Mouse (Mus musculus) lung, postnatal 36 days (tissue): ENCODE measurements at regions not wholly inside any gene's neighbourhood (a gene's known extent, or its start where the extent isn't known, plus 50 kb on each side); places are given as distances from the start of the nearest gene placed in this dataset.

Source experiments
- DNase-seq: peaks from one replicate; pipeline ENCODE4 v3.0.0; 2022; ENCODE audit warnings: mixed read lengths

DNA sequence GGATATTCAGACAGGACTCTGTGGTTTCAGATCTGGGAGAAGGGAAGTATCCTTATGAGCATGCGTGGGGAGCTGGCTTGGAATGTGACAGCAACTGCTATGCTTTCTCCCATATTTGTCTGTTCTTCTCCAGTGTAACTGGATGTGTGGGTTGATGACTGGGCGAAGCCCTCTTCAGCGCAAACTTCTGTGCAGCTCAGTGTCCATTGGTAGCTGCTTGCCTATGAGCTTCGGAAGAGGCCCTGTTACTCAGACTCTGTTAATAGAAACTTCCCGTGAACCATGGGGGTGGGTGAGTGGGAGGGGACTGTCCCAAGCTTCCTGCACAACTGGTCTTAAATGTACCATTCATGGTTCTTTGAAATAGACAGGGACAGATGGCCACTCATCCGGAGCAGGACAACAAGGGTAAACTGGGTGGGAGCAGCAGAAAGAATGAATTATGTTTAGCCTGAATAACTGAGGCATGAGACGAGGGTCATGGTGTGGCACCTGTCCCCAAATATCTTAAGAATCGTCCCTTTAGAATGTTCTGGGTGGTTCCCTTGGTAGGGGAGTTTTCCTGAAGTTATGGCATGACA lies 141.1 kb upstream of the Plxnc1 start:
- DNase-seq: no peak

DNA sequence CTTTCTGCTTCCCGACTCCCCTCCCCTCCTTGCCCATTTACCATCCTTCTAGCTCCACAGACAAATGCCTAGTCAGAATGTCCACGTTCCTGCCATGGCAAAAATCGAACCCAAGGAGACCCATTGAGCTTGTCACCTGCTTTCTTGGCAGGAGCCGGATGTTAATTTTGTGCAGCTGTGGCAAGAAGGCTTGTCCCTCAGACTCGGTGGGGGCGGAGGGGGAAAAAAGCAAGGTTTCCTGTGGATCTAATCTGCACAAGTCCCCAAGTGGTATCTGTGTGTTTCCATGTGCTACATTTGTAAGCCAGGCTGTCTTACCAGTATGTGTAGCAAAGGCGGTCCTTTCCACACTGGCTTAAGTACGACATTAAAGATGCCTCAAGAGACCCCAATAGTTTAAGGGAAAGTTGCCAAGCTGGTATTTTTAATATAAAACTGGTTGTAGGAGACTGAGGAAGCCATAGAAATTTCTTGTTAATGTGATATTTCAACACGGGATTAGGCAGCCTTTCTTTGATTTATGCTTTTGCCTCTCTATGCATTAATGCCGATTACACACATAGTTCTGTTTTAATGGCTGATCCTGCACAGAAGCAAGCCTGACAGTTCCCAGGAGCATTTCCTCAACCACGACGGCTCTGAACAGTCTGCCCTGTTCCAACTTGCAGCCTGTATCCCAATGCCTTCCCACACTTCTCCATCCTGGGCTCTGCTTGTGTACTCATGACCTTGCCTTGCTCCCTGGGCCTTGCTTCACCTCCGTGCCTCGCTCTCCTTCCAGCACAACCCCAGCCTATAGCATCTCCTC lies 138.9 kb upstream of the Plxnc1 start:
- no peak for DNase-seq

DNA sequence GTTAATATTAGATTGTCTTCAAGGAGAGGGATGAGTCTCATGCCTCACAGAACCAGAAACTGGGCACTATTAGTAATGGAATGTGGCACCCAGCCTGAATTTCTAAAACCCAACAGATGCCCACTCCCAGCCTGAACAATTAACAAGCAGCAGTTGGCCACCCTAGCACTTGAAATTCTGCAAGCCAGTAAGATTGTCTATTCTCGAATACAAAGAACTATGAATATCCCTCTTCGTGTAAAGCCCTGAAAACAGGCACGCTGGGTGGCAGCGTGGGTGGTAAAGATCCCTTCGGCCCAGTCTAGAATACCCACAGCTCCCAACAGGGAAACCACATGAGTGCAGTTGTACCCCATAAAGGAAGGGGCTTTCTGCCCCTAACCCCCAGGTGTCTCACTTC lies 138.0 kb upstream of the Plxnc1 start:
- DNase-seq: no peak

DNA sequence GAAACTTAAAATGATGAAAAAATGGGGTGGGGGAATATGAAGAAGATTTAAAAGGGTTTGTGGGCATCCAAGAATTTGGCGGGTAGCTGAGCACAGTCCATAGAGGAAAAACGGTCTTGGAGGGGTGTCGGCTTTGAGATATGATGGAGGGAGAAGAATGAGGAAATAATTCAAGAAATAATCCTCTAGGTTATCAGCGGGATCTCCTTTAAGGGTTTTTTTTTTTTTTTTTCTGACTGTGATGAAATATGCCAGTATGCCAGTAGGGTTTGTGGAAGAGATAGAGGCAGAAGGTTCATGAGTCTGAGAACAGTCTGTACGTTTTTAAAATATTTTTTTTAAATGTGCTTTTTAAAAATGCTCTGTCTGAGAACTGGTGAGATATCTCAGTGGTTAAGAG lies 135.3 kb upstream of the Plxnc1 start:
- no peak for DNase-seq

DNA sequence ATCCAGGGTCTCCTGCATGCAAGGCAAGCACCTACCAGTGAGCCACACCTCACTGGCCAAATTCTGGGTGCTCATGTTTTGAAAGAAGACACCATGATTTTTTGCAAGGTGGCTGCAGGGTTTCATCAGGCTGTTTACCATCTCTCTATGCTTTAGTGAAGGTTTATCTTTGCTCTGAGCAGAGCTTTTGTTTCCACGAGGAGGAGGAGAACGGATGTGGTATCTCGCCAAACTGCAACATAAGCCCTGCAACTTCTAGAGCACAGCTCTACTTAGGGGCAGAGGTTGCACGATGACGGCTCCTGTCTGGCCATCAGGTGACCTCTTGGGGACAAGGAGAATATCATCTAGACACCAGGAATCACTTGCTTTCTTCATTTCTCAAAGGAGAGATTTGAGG lies 131.8 kb upstream of the Plxnc1 start:
- DNase-seq: no peak

DNA sequence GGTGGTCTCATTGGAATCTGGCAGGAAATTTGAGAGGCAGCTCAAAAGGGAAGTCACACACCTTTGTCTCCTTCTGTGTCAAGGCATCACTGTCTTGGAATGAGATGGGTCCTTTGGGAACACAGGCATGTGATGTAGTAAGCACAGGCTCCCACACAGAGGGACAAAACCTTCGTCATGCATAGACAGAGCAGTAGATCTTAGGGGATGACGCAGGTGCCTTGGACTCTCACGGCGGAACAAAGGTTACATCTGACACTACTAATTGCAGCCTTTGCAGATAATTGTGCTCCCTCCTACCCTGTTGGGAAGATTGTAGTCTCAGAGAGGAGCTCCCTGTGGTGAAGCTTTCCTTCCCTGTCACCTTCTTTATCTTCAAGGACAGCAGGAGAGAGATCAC lies 131.3 kb upstream of the Plxnc1 start:
- no peak for DNase-seq

DNA sequence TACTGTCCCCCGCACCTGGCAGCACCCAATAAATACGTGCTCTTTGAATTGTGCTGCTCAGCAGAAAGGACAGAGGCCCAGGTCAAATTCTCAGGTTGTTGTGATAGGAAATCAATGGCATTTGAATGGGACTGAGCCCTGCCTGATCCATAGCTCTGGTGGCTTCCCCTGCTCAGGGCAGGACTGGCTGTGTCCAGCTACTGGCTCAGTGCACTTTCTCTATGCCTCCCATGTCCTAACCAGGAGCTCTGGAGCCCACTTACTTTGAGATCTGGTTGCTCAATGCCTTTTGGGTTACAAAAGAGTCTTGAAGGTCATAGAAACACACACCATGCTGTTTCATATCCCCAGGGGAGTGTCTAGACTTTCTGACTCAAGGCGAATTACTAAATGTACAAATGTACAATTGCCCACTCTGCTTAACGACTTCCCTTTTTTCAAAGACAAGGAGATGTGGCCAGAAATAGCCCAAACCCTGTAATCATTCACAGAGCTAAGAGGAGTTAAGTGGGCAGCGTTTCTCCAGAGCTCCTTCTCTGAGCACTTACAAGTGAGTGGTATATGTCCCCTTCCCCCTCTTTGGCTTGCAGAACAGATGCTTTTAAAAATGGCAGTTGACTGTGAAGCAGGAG lies 130.4 kb upstream of the Plxnc1 start:
- DNase-seq: peak; percentile 84

DNA sequence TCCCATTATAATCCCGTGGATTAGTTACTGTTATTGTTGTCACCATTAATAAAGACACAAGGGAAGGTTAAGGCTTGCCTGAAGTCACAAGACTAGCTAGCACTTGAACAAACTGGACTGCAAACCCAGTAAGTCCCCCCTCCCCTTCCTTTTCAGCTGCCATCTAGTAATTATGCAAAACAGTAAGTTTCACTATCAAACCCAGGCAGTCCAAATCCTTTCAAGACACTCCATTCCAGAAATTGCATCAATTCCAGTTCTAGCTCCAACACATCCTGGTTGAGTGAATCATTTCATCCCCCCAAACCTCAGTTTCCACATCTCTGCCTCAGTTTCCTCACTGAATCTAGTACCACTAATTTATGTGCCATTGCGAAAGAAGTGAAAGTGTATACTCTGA lies 129.7 kb upstream of the Plxnc1 start:
- peak; percentile 16 for DNase-seq

DNA sequence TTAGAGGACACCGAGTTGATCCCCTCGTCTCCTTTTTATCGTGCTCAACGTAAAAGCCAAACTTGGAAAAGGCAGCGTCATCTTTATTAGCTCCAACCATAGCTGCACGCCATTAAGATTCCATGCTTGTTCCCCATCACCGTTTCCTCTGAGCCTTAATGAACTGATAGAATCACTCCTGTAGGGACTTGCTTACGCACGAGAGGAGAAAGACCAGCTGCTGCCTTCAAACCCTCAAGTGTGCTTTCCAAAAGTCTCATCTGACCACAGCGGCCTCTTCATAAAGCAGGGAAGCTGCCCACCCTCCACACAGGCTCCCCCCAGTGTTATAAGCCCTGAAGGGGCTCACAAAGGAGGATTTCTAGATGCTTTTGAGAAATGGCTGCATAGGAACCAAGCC lies 123.3 kb upstream of the Plxnc1 start:
- peak; percentile 32 for DNase-seq

DNA sequence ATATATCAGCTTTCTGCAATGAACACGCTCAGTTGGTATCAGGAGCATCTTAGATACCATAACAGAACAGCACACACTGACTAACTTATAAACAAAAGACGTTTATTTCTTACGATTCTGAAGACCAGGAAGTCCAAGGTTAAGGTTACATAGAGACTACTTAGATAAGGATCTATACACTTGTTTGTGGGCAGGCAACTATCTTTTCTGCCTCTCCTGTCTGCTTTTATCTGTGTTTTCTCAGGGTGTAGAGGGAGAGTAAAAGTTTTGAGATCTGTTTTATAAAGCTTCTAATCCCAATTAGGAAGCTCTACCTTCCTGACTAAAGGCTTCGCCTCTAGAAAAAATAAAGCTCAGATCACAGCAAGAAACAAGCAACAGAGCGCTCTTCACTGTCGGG lies 122.1 kb upstream of the Plxnc1 start:
- DNase-seq: no peak

DNA sequence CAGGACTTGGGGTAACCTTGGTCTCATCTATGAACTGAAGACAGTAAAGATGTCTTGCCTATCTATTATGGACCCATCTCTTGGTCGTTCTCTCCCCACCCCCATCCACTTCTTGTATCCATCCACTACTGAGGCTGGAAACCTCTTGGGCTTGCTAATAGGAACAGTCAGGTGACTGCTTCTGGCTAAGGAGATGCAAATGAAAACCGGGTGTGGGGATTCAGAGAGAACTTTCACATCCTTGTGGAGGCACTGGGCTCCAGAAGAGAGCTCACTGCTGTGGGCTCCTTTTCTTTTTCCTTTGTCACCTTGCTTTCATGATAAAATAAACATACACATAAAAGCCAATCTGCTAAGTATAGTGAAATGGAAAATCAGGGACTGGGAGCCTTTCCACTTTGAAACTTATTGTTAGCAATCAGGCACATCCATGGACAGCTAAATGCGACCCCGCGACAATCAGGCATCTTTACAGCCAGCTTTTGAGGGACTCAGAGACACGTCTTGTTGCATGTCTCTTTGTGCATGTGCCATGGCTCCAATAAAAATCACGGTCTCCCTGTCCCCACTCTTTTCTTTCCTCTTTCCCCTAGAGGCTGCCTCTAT lies 115.0 kb upstream of the Plxnc1 start:
- DNase-seq: no peak

DNA sequence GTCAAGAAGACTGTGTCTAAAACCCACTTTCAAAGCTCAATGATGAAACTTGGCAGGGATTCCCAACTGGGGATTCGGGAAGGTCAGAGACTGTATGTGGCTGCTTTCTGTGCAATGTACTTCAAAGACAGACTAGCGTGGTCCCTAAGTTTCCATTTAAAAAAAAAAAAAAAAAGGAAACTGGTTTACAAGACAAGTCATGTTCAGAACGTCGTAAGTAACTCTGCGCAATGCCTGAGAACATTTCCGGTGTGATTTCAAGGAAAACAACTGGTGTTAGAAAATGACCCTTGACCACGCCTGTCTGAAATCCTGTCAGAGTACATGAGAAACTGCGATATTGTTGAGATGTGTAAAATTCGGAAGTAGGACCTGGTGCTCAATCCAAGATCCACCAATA lies 114.4 kb upstream of the Plxnc1 start:
- DNase-seq: peak; percentile 50

DNA sequence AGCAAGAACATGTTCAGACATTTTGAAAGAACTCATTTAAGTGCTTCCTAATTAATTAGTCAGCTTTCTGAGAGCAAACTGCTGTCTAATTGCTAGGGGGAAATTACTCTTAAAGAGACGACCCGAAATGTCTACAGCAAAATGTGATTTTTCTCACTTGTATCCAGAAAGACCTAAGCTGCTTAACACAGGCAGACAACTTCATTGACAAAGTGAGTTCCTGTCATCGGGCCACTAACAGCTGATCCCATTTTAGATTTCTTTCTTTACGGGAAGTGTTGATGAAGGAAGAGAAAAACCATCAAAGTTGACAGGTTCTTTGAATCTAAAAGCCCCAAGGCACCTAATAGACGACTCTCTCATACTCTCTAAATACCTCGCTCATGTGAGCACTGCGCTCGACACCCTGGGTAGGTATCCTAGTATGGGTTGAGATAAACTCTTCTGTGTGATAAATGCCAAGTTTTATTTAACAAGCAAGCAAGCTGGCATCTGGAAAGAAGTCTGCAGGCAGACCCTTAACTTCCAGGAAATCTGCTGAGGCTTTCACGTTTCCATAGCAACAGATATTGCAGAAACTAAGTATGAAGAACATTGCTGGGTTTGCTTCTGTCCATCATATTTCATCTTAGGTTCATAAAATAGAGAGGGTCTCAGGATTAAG lies 112.5 kb upstream of the Plxnc1 start:
- DNase-seq: no peak

DNA sequence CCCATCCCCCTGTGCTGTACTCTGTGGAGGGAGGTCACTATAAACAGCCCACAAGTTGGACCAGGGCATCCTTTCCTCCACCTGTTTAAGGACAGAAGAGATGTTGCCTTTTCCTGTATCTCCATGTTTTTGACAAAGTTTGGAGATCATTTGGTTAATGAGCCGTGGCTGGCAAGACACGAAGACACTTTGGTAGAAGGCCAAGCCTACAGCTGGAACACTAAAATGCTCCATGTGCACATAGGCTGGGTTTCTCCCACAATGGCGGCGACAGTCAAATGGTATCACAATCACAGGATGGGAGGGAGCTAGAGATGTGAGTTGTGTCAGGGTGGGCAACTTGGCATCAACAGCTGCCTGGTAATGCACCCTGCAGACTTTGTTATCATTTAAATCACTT lies 111.9 kb upstream of the Plxnc1 start:
- peak; percentile 15 for DNase-seq

DNA sequence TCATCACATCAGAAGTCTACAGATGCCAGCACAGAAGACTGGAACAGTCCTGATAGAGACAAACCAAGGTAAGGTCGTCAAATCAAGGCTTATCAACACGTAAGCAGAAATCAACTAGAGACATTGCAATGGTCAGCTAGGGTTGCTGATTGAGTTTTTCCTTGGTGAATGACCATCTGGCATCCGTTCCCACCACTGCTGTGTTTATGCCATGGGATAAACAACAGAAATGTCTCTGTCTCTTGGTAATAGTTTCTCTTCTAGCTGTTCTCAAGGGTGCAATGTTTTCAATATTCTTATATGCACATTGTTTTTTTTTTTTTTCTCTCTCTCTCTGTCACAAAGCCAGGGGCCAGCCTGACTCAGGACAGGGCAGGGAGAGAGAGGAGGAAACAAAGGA lies 110.2 kb upstream of the Plxnc1 start:
- DNase-seq: peak; percentile 55

DNA sequence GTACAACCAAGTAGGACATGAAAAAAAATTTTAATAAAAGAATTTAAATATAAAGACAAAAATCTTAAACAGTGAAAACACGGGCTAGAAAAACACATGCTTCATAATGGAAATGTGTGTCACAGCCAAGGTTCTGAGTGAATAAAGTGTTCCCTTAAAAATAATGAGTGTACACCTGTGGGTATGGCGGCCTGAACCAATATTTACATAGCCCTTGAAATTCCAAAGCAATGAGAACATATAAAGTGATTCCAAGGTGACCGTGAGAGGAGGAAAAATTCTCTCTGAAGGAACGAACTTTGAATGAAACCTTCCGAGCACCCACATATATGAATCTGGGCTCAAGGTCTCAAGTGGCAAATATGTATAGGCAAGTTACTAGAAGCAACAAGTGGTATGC lies 104.2 kb upstream of the Plxnc1 start:
- DNase-seq: peak; percentile 65

DNA sequence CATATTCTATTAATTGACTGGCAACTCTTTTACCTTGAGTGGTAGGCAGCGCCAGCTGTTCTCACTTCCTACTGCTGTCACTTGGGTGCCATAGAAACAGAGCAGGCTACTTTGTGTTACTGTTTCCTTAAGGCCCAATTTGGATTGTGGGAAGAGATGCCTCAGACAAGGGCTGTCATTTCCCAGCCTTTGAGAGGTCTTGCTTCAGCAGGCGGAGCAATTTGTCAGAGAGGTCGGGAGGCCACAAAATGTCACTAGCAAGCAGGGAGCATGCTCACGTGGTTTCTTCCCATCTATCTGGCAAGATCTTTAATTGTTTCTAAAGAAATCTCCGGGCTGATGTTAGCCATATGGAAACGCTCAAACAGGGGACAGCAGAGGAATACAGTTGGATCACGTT lies 99.3 kb upstream of the Plxnc1 start:
- peak; percentile 60 for DNase-seq

DNA sequence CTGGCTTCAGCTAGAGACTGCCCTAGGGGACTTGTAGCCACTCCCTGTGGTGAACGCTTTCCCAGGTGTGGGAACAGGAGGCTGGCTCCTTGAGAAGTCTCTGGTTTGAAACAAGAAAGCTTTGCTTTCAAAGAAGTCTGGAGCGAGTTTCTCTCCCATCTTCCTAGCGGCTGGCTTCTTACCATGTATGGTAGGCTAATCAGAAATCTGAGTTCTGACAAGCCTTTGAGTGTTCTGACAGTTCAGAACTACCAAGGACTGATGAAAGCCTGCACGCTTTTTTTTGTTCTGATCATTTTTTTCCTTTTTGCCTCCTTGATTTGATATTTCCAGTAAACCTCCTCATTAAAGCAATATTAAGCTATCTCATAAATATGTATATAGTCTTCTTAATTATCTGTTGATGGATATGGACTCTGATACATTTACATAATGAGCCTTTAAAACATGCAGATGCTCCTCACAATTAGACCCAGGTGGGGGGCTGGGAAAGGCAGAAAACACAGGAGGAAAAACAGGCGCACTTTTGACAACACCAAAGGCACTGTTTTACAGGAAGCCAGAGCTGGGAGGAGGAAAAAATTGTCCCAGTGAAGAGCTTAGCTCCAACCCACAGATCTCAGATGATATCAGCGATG lies 95.7 kb upstream of the Plxnc1 start:
- DNase-seq: no peak

DNA sequence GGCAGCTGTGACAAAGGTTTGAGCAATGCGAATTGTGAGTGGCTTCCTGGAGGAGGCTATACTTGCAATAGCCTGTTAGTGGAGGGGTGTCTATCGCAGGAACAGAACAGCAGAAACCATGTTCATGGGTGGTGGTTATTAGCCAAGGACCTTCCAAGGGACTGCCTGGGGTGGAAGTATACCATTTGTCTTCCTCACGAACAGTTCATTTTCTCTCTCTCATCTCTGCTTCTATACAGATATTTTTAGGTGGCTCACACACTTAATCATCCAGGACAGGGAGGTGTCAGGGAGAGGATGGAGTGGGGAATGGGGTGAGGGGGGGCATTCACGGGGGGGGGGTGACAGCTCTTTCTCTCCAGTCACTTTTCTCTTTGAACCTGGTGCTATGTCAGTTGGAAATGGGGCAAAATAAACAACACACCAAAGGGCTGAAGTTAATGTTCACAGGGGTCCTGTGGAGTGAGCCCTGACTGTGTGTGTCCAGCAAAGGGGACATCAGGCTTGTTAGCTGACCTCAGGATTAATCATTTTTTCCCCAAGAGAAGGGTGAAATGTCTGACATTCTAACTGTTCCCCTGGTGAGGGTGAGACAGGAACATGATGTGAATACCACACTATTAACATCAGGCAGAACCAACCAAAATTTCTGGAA lies 91.5 kb upstream of the Plxnc1 start:
- DNase-seq: no peak

DNA sequence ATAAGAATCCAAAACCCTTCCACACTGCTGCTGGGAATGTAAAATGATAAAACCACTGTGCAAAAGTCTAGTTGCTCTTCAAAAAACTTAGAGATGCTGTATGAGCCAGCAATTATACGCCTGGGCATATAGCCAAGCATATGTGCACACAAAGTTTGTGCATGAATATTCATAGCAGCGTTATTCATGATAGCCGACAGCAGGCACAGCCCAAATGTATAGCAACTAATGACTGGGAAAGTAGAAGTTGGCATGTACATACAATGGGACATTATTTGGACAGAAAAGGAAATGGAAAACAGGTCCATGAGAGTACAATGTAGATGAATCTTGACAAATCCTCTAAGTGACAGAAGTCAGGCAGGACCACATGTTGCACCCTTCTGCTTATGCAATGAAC lies 90.7 kb upstream of the Plxnc1 start:
- no peak for DNase-seq

DNA sequence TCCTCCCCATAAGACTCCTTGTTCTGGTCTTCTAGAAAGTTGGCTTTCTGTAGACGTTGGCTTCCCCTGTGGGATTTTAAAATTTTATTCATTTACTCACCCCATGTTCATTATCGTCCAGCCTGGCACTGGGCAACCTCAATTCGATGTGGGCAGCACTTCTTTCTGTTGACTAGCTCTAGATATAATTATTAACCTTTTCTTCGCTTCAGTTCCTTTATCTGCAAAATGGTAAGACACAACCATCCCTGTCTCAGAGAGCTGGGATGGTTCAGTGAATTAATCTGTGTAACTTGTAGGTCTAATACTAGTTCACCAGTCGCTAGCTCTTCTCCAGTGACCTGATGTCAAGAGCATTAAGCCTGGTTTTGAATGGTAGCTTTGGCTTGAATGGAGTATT lies 89.9 kb upstream of the Plxnc1 start:
- DNase-seq: no peak
